Mouse (Mus musculus) MEL (cell line): Measurements from ENCODE around the gene Shb.

Experiments used
- CHD2 ChIP-seq: IDR thresholded peaks from 2 replicates; pipeline ENCODE4 v1.6.1; 2011; ENCODE audit warnings: low read length, improper control_type of control experiment
- CTCF ChIP-seq, 3 experiments: IDR thresholded peaks in 2 of 3; conservative IDR thresholded peaks in 1 of 3; 2 replicates each; pipeline ENCODE4 v1.5.1; 2011 to 2012; ENCODE audit warnings: low read length in 3 of 3, low read depth in 2 of 3, mild to moderate bottlenecking in 2 of 3, improper control_type of control experiment in 1 of 3, inconsistent platforms in 1 of 3, mixed read lengths in 1 of 3, moderate library complexity in 1 of 3; ENCODE audit not compliant: control insufficient read depth in 1 of 3, insufficient read depth in 1 of 3, poor library complexity in 1 of 3, severe bottlenecking in 1 of 3
- E2F4 ChIP-seq: IDR thresholded peaks from 2 replicates; pipeline ENCODE4 v1.6.1; 2011; ENCODE audit warnings: low read depth, low read length, improper control_type of control experiment, borderline replicate concordance
- EP300 ChIP-seq, 2 experiments: IDR thresholded peaks; 2 replicates each; pipeline ENCODE4 v1.6.1; 2011; ENCODE audit warnings: improper control_type of control experiment in 2 of 2, low read length in 2 of 2, low read depth in 1 of 2, mild to moderate bottlenecking in 1 of 2
- GATA1 ChIP-seq: IDR thresholded peaks from 2 replicates; pipeline ENCODE4 v1.6.1; 2011; ENCODE audit warnings: low read depth, low read length, improper control_type of control experiment
- MXI1 ChIP-seq: IDR thresholded peaks from 2 replicates; pipeline ENCODE4 v1.6.1; 2011; ENCODE audit warnings: mild to moderate bottlenecking, low read depth, low read length, improper control_type of control experiment
- MYB ChIP-seq: IDR thresholded peaks from 2 replicates; pipeline ENCODE4 v1.6.1; 2011; ENCODE audit warnings: mild to moderate bottlenecking, low read depth, low read length, improper control_type of control experiment
- POLR2AphosphoS2 ChIP-seq: IDR thresholded peaks from 2 replicates; pipeline ENCODE4 v1.6.1; 2011; ENCODE audit warnings: low read length, improper control_type of control experiment
- POLR2AphosphoS5 ChIP-seq: IDR thresholded peaks from 2 replicates; pipeline ENCODE4 v1.6.1; 2012; ENCODE audit warnings: low read depth, borderline replicate concordance, mild to moderate bottlenecking, inconsistent platforms, low read length, moderate library complexity, mixed read lengths
- RAD21 ChIP-seq: IDR thresholded peaks from 2 replicates; pipeline ENCODE4 v1.6.1; 2011; ENCODE audit warnings: mild to moderate bottlenecking, low read depth, low read length, improper control_type of control experiment
- TAL1 ChIP-seq: IDR thresholded peaks from 2 replicates; pipeline ENCODE4 v1.6.1; 2012; ENCODE audit warnings: mild to moderate bottlenecking, inconsistent platforms, low read length, moderate library complexity, mixed read lengths
- TCF12 ChIP-seq: IDR thresholded peaks from 2 replicates; pipeline ENCODE4 v1.6.1; 2014; ENCODE audit warnings: low read depth, mild to moderate bottlenecking, inconsistent platforms, low read length, improper control_type of control experiment, moderate library complexity
- USF2 ChIP-seq, 2 experiments: IDR thresholded peaks; 2 replicates each; pipeline ENCODE4 v1.6.1; 2011 to 2012; ENCODE audit warnings: improper control_type of control experiment in 2 of 2, low read length in 2 of 2, borderline replicate concordance in 1 of 2, inconsistent platforms in 1 of 2, low read depth in 1 of 2, mild to moderate bottlenecking in 1 of 2; ENCODE audit not compliant: insufficient read depth in 1 of 2
- ZNF384 ChIP-seq: IDR thresholded peaks from 2 replicates; pipeline ENCODE4 v1.6.1; 2012; ENCODE audit warnings: low read depth, mild to moderate bottlenecking, inconsistent platforms, low read length, improper control_type of control experiment

GRCm38 (mm10) chr4:45464123-45464522 lies 68.1 kb downstream of the Shb start:
- TF ChIP-seq MXI1, result no peak
- no peak for TF ChIP-seq EP300 (IDR thresholded peaks at IDR 0.05; ENCODE audit: low read depth in 1 of 2, low read length in 2 of 2)
- no peak for TF ChIP-seq GATA1
- no peak for TF ChIP-seq CTCF (IDR thresholded peaks at IDR 0.05 in 2 of 3, conservative IDR thresholded peaks at IDR 0.05 in 1 of 3; ENCODE audit: control insufficient read depth in 1 of 3, insufficient read depth in 1 of 3, low read depth in 2 of 3, low read length in 3 of 3, poor library complexity in 1 of 3, severe bottlenecking in 1 of 3)
- TF ChIP-seq POLR2AphosphoS2, result no peak
- TF ChIP-seq TAL1, result no peak
- TF ChIP-seq ZNF384, result no peak
- TF ChIP-seq CHD2, result no peak
- TF ChIP-seq E2F4, result no peak
- no peak for TF ChIP-seq RAD21
- no peak for TF ChIP-seq USF2 (IDR thresholded peaks at IDR 0.05; ENCODE audit: borderline replicate concordance in 1 of 2, insufficient read depth in 1 of 2, low read depth in 1 of 2, low read length in 2 of 2)
- TF ChIP-seq POLR2AphosphoS5, result no peak
- TF ChIP-seq TCF12, result no peak
- no peak for TF ChIP-seq MYB
